ENCODE assay signal across 9 mouse cellular contexts in genomic region chr7:25704716-25705364, GRCm38 (mm10). TPM values are rescaled to one million over a fixed set of nuclear protein-coding genes. Genes with fewer than 3 reads are reported as not detected.
DNase-seq lines count a peak whose midpoint lies in the region; ATAC-seq and TF ChIP-seq lines count a peak whose summit lies in the region.
"Had no signal": no experiment of that assay in that cellular context is flagged by ENCODE, and none has a peak within 500 bp of the region (broad histone marks: within the 10 kb centered on the region; RNA-seq: fewer than 3 reads in every experiment).

No protein-coding gene starts in this region.

- TF ChIP-seq CTCF in heart, adult 2 months (IDR thresholded peaks at IDR 0.05), result no peak
- TF ChIP-seq CTCF in heart, postnatal 0 days (IDR thresholded peaks at IDR 0.05; ENCODE audit: low read depth), result no peak
- no peak for TF ChIP-seq CTCF in thymus, adult 2 months (IDR thresholded peaks at IDR 0.05; ENCODE audit: borderline replicate concordance, control insufficient read depth, extremely low read depth, insufficient read depth, low read length, poor library complexity)

- no peaks in the 10 kb centered on the region for H3K27me3 ChIP-seq in heart, adult 2 months (ENCODE audit: control insufficient read depth, insufficient read depth, low read length)
- H3K27me3 ChIP-seq in heart, postnatal 0 days (ENCODE audit: control insufficient read depth, insufficient read depth, low read length), result no peaks in the 10 kb centered on the region
- H3K27me3 ChIP-seq in liver, embryonic 16.5 days (ENCODE audit: control insufficient read depth, insufficient read depth, low read depth, low read length), result no peaks in the 10 kb centered on the region
- H3K27me3 ChIP-seq in thymus, adult 2 months (ENCODE audit: control insufficient read depth, insufficient read depth, low read length), result no peaks in the 10 kb centered on the region

- no peaks in the 10 kb centered on the region for H3K79me2 ChIP-seq in heart, adult 2 months (replicated peaks; ENCODE audit: control insufficient read depth, insufficient read depth, low read length)

- H3K4me2 ChIP-seq in heart, postnatal 0 days (ENCODE audit: low read depth, low read length), result peak overlapping the region; percentile 51
- peak overlapping the region; percentile 46 for H3K4me2 ChIP-seq in liver, embryonic 16.5 days (ENCODE audit: low read depth, low read length)

- peaks cover 8% of the 10 kb centered on the region for H3K36me3 ChIP-seq in heart, adult 2 months (ENCODE audit: control insufficient read depth, insufficient read depth, low read length)
- peaks cover 15% of the 10 kb centered on the region for H3K36me3 ChIP-seq in heart, postnatal 0 days (replicated peaks; ENCODE audit: control insufficient read depth, insufficient read depth, low read length)
- peaks cover 21% of the 10 kb centered on the region for H3K36me3 ChIP-seq in liver, embryonic 16.5 days (ENCODE audit: control insufficient read depth, insufficient read depth)
- H3K36me3 ChIP-seq in thymus, adult 2 months (ENCODE audit: control insufficient read depth, insufficient read depth, low read length), result peaks cover 41% of the 10 kb centered on the region

- 45% methylated on average over 36 of the region's 37 CpGs for whole genome bisulfite sequencing in heart, adult 2 months
- 25% methylated on average over 29 of the region's 37 CpGs for WGBS in heart, postnatal 0 days
- 41% methylated on average over 37 of the region's 37 CpGs for WGBS in liver, embryonic 16.5 days (ENCODE audit: insufficient replicate concordance)
- 91% methylated on average over 25 of the region's 37 CpGs for WGBS in thymus, adult 2 months

- intact Hi-C loops in heart, adult 2 months (cut with DNase I), result no loop called here

- no peak for TF ChIP-seq EP300 in heart, adult 2 months (IDR thresholded peaks at IDR 0.05; ENCODE audit: insufficient read depth, low read depth, low read length)
- no peak for TF ChIP-seq EP300 in heart, postnatal 0 days (IDR thresholded peaks at IDR 0.05; ENCODE audit: low read depth)

- peaks cover 40% of the 10 kb centered on the region for H3K4me1 ChIP-seq in heart, adult 2 months (ENCODE audit: control insufficient read depth, insufficient read depth, low read length)
- peaks cover 42% of the 10 kb centered on the region for H3K4me1 ChIP-seq in heart, postnatal 0 days (ENCODE audit: control insufficient read depth, insufficient read depth)
- H3K4me1 ChIP-seq in liver, embryonic 16.5 days (ENCODE audit: control insufficient read depth, low read depth, low read length), result peaks cover 34% of the 10 kb centered on the region
- H3K4me1 ChIP-seq in thymus, adult 2 months (replicated peaks; ENCODE audit: control insufficient read depth, insufficient read depth, low read length), result peaks cover 9% of the 10 kb centered on the region

- no peak for ATAC-seq in heart, postnatal 0 days (ENCODE audit: insufficient read depth, low read depth)
- ATAC-seq in liver, embryonic 16.5 days (ENCODE audit: low read depth), result no peak
- ATAC-seq in erythroid progenitor cell, adult 5-6 weeks (replicated peaks; ENCODE audit: low FRiP score, poor library complexity, severe bottlenecking), result no peak

- H3K27ac ChIP-seq in heart, adult 2 months, result peak overlapping the region; percentile 68
- peak overlapping the region; percentile 81 for H3K27ac ChIP-seq in heart, postnatal 0 days (ENCODE audit: low read depth)
- no peak overlapping the region for H3K27ac ChIP-seq in liver, embryonic 16.5 days (ENCODE audit: low read length)
- no peak overlapping the region for H3K27ac ChIP-seq in thymus, adult 2 months (ENCODE audit: control insufficient read depth, insufficient read depth, low read length)

- no peak for TF ChIP-seq POLR2A in heart, adult 2 months (IDR thresholded peaks at IDR 0.05; ENCODE audit: insufficient read depth, low read depth, low read length)
- no peak for TF ChIP-seq POLR2A in thymus, adult 2 months (IDR thresholded peaks at IDR 0.05; ENCODE audit: control insufficient read depth, extremely low read depth, insufficient read depth, low read length, poor library complexity)

- DNase-seq in heart, adult 2 months, result no peak
- DNase-seq in heart, postnatal 4 days, result no peak
- peak; percentile 65 for DNase-seq in R1 (ENCODE audit: low read depth, low spot score)
- no peak for DNase-seq in heart, postnatal 0 days (ENCODE audit: low spot score)
- no peak for DNase-seq in thymus, adult 18-20 months
- no peak for DNase-seq in thymus, adult 2 months

- peaks cover 9% of the 10 kb centered on the region; the same call in 1 of the 2 replicates for H3K9me3 ChIP-seq in heart, postnatal 0 days (replicated peaks; ENCODE audit: control insufficient read depth, low read length)
- peaks cover 5% of the 10 kb centered on the region for H3K9me3 ChIP-seq in liver, embryonic 16.5 days (replicated peaks; ENCODE audit: control insufficient read depth, low read length)

- H3K4me3 ChIP-seq in heart, adult 2 months, result no peak overlapping the region; the same call in 1 of the 2 replicates
- H3K4me3 ChIP-seq in heart, postnatal 0 days (ENCODE audit: low read depth, low read length), result 0 out of 2 replicates have a peak overlapping the region, but pooled peaks have one; percentile 9
- peak overlapping the region; percentile 26; the same call in 1 of the 2 replicates for H3K4me3 ChIP-seq in liver, embryonic 16.5 days (ENCODE audit: low read depth, low read length)
- H3K4me3 ChIP-seq in thymus, adult 2 months (ENCODE audit: control insufficient read depth, insufficient read depth, low read length), result no peak overlapping the region
- H3K4me3 ChIP-seq: myocyte had no signal

- H3K9ac ChIP-seq in heart, adult 2 months (ENCODE audit: low read depth, low read length), result no peak overlapping the region
- no peak overlapping the region for H3K9ac ChIP-seq in heart, postnatal 0 days (replicated peaks; ENCODE audit: low read depth, low read length)
- H3K9ac ChIP-seq in liver, embryonic 16.5 days (ENCODE audit: low read depth, low read length), result no peak overlapping the region

RNA-seq across cellular contexts. Expression of gene Ccdc97, which starts 14.0 kb away (rescaled TPM):
- total RNA-seq in heart, adult 2 months (2021), result 10 to 100 TPM; 51.8 to 59.3 TPM
- polyA plus RNA-seq in heart, adult 2 months (2012; rRNA removed), result 62.9 and 72.6 TPM in 2 replicates
- 10 to 100 TPM; 42.9 to 44.9 TPM for total RNA-seq in heart, postnatal 4 days (2021)
- total RNA-seq in heart, postnatal 0 days (2014; rRNA removed; ENCODE audit: low replicate concordance), result 11.6 and 31.6 TPM in 2 replicates
- polyA plus RNA-seq in heart, postnatal 0 days (2015; fragmentation: Nextera tagmentation; extraction: Ambion mirVana), result 13.3 and 14.7 TPM in 2 replicates
- polyA plus RNA-seq in liver, embryonic 16.5 days (2015; fragmentation: Nextera tagmentation; extraction: Ambion mirVana), result 8.5 and 11.9 TPM in 2 replicates
- polyA plus RNA-seq in thymus, adult 2 months (2012; rRNA removed), result 184 and 185 TPM in 2 replicates
- total RNA-seq in erythroid progenitor cell, adult 5-6 weeks (2015; ENCODE audit: low replicate concordance), result 28.1 and 29.9 TPM in 2 replicates
- total RNA-seq in erythroid progenitor cell, adult 5-6 weeks (2017; ENCODE audit: low replicate concordance), result 13.9 and 34.8 TPM in 2 replicates

RNA-seq across cellular contexts. Expression of gene Tgfb1, which starts 18.0 kb away (rescaled TPM):
- total RNA-seq in heart, adult 2 months (2021), result 10 to 100 TPM; 21.5 to 22.5 TPM
- 16.3 and 24.7 TPM in 2 replicates for polyA plus RNA-seq in heart, adult 2 months (2012; rRNA removed)
- total RNA-seq in heart, postnatal 4 days (2021), result 10 to 100 TPM; 40.9 to 42.4 TPM
- total RNA-seq in heart, postnatal 0 days (2014; rRNA removed; ENCODE audit: low replicate concordance), result 10.4 and 10.7 TPM in 2 replicates
- polyA plus RNA-seq in heart, postnatal 0 days (2015; fragmentation: Nextera tagmentation; extraction: Ambion mirVana), result 2.6 TPM in 2 replicates
- polyA plus RNA-seq in liver, embryonic 16.5 days (2015; fragmentation: Nextera tagmentation; extraction: Ambion mirVana), result 3.1 and 4.1 TPM in 2 replicates
- 125 and 157 TPM in 2 replicates for polyA plus RNA-seq in thymus, adult 2 months (2012; rRNA removed)
- 72.4 and 95.2 TPM in 2 replicates for total RNA-seq in erythroid progenitor cell, adult 5-6 weeks (2015; ENCODE audit: low replicate concordance)
- total RNA-seq in erythroid progenitor cell, adult 5-6 weeks (2017; ENCODE audit: low replicate concordance), result 15.0 and 19.8 TPM in 2 replicates

RNA-seq across cellular contexts. Expression of gene B9d2, which starts 24.3 kb away (rescaled TPM):
- 10 to 100 TPM in 1 of 2 experiments, 1 to 10 TPM in 1; 7.9 to 10.2 TPM for total RNA-seq in heart, adult 2 months (2021)
- polyA plus RNA-seq in heart, adult 2 months (2012; rRNA removed), result 31.5 and 32.2 TPM in 2 replicates
- 10 to 100 TPM; 15.5 to 16.4 TPM for total RNA-seq in heart, postnatal 4 days (2021)
- 5.0 and 11.4 TPM in 2 replicates for total RNA-seq in heart, postnatal 0 days (2014; rRNA removed; ENCODE audit: low replicate concordance)
- 26.5 and 26.7 TPM in 2 replicates for polyA plus RNA-seq in heart, postnatal 0 days (2015; fragmentation: Nextera tagmentation; extraction: Ambion mirVana)
- polyA plus RNA-seq in liver, embryonic 16.5 days (2015; fragmentation: Nextera tagmentation; extraction: Ambion mirVana), result 20.1 and 21.0 TPM in 2 replicates
- 153 and 164 TPM in 2 replicates for polyA plus RNA-seq in thymus, adult 2 months (2012; rRNA removed)
- total RNA-seq in erythroid progenitor cell, adult 5-6 weeks (2015; ENCODE audit: low replicate concordance), result 8.4 and 8.6 TPM in 2 replicates
- 2.1 and 10.1 TPM in 2 replicates for total RNA-seq in erythroid progenitor cell, adult 5-6 weeks (2017; ENCODE audit: low replicate concordance)

RNA-seq across cellular contexts. Expression of gene Tmem91, which starts 29.9 kb away (rescaled TPM):
- not detected for total RNA-seq in heart, adult 2 months (2021)
- 1.1 TPM in 1 of 2 replicates, not detected in the other for polyA plus RNA-seq in heart, adult 2 months (2012; rRNA removed)
- under 1 TPM in 1 of 2 experiments, not detected in 1; 0.56 TPM for total RNA-seq in heart, postnatal 4 days (2021)
- total RNA-seq in heart, postnatal 0 days (2014; rRNA removed; ENCODE audit: low replicate concordance), result not detected in 2 replicates
- polyA plus RNA-seq in heart, postnatal 0 days (2015; fragmentation: Nextera tagmentation; extraction: Ambion mirVana), result 0.77 and 1.2 TPM in 2 replicates
- polyA plus RNA-seq in liver, embryonic 16.5 days (2015; fragmentation: Nextera tagmentation; extraction: Ambion mirVana), result 0.78 and 1.3 TPM in 2 replicates
- 1.4 and 2.9 TPM in 2 replicates for polyA plus RNA-seq in thymus, adult 2 months (2012; rRNA removed)
- not detected in 2 replicates for total RNA-seq in erythroid progenitor cell, adult 5-6 weeks (2015; ENCODE audit: low replicate concordance)
- total RNA-seq in erythroid progenitor cell, adult 5-6 weeks (2017; ENCODE audit: low replicate concordance), result 4.2 TPM in 1 of 2 replicates, not detected in the other

RNA-seq across cellular contexts. Expression of gene Exosc5, which starts 45.9 kb away (rescaled TPM):
- total RNA-seq in heart, adult 2 months (2021), result 10 to 100 TPM; 16.6 to 20.5 TPM
- 21.0 and 23.5 TPM in 2 replicates for polyA plus RNA-seq in heart, adult 2 months (2012; rRNA removed)
- total RNA-seq in heart, postnatal 4 days (2021), result 10 to 100 TPM; 18.8 to 19.6 TPM
- total RNA-seq in heart, postnatal 0 days (2014; rRNA removed; ENCODE audit: low replicate concordance), result 20.1 and 20.3 TPM in 2 replicates
- polyA plus RNA-seq in heart, postnatal 0 days (2015; fragmentation: Nextera tagmentation; extraction: Ambion mirVana), result 27.7 and 28.2 TPM in 2 replicates
- polyA plus RNA-seq in liver, embryonic 16.5 days (2015; fragmentation: Nextera tagmentation; extraction: Ambion mirVana), result 39.1 and 40.7 TPM in 2 replicates
- polyA plus RNA-seq in thymus, adult 2 months (2012; rRNA removed), result 141 and 146 TPM in 2 replicates
- total RNA-seq in erythroid progenitor cell, adult 5-6 weeks (2015; ENCODE audit: low replicate concordance), result 16.2 and 23.1 TPM in 2 replicates
- total RNA-seq in erythroid progenitor cell, adult 5-6 weeks (2017; ENCODE audit: low replicate concordance), result 4.9 and 11.7 TPM in 2 replicates

Comparison
In these comparisons a context has a peak if more than half of its experiments do, and no peak if none do; other contexts are left out.
1. H3K4me3 ChIP-seq: peak in heart, postnatal 0 days (single experiment) and liver, embryonic 16.5 days (single experiment); none in heart, adult 2 months (single experiment) and thymus, adult 2 months (single experiment).
2. H3K27ac ChIP-seq: peak in heart, adult 2 months (single experiment) and heart, postnatal 0 days (single experiment); none in liver, embryonic 16.5 days (single experiment) and thymus, adult 2 months (single experiment).